Mouse (Mus musculus): ENCODE results near the gene Ppara.

The Ppara gene

GRCm38 (mm10) chr15:85806886-85807285 is 72.1 kb downstream of the Ppara start:
- no peak for DNase-seq (ENCODE audit: low spot score)

- DNase-seq (ENCODE audit: low spot score), result no peak
These were observed 72.6 kb downstream of the Ppara start for GRCm38 (mm10) chr15:85807404-85807803.

- no peak for DNase-seq (ENCODE audit: low spot score)
These were observed 73.2 kb downstream of the Ppara start for GRCm38 (mm10) chr15:85808031-85808430.

- no peak for DNase-seq (ENCODE audit: low spot score)
These were observed 73.7 kb downstream of the Ppara start for GRCm38 (mm10) chr15:85808434-85808833.

- no peak for DNase-seq (ENCODE audit: low spot score)
These were observed 74.3 kb downstream of the Ppara start for GRCm38 (mm10) chr15:85809091-85809490.

GRCm38 (mm10) chr15:85810462-85810805 is 75.7 kb downstream of the Ppara start:
- no peak for DNase-seq (ENCODE audit: low spot score)

- peak; percentile 24 for DNase-seq (ENCODE audit: low spot score)
These were observed 76.2 kb downstream of the Ppara start for GRCm38 (mm10) chr15:85810806-85811521.

GRCm38 (mm10) chr15:85811535-85812277 is 76.9 kb downstream of the Ppara start, which contains the start of gene Cdpf1:
Gene Cdpf1 (minus strand): TSS chr15:85811697.
- DNase-seq (ENCODE audit: low spot score), result peak; percentile 100

GRCm38 (mm10) chr15:85813428-85813827 is 78.6 kb downstream of the Ppara start:
- DNase-seq (ENCODE audit: low spot score), result no peak

GRCm38 (mm10) chr15:85821203-85822010 is 86.6 kb downstream of the Ppara start, which contains the start of gene Pkdrej:
Gene Pkdrej (minus strand): TSS chr15:85821734.
- DNase-seq (ENCODE audit: low spot score), result peak; percentile 43

GRCm38 (mm10) chr15:85822011-85822359 is 87.2 kb downstream of the Ppara start:
- DNase-seq (ENCODE audit: low spot score), result no peak

- DNase-seq (ENCODE audit: low spot score), result no peak
These were observed 91.9 kb downstream of the Ppara start for GRCm38 (mm10) chr15:85826676-85827075.

- no peak for DNase-seq (ENCODE audit: low spot score)
These were observed 93.3 kb downstream of the Ppara start for GRCm38 (mm10) chr15:85828071-85828470.

- no peak for DNase-seq (ENCODE audit: low spot score)
These were observed 94.7 kb downstream of the Ppara start for GRCm38 (mm10) chr15:85829470-85829869.

GRCm38 (mm10) chr15:85831954-85832590 is 97.3 kb downstream of the Ppara start, which contains the start of gene Ttc38:
Gene Ttc38 (plus strand): TSS chr15:85832306.
- peak; percentile 80 for DNase-seq (ENCODE audit: low spot score)

GRCm38 (mm10) chr15:85832599-85832998 is 97.8 kb downstream of the Ppara start:
- DNase-seq (ENCODE audit: low spot score), result no peak

- DNase-seq (ENCODE audit: low spot score), result no peak
These were observed 100.6 kb downstream of the Ppara start for GRCm38 (mm10) chr15:85835335-85835734.

- DNase-seq (ENCODE audit: low spot score), result peak; percentile 37
These were observed 102.1 kb downstream of the Ppara start for GRCm38 (mm10) chr15:85836887-85837286.

GRCm38 (mm10) chr15:85840983-85841382 is 106.2 kb downstream of the Ppara start:
- DNase-seq (ENCODE audit: low spot score), result no peak

GRCm38 (mm10) chr15:85841796-85842360 is 107.1 kb downstream of the Ppara start:
- no peak for DNase-seq (ENCODE audit: low spot score)

- no peak for DNase-seq (ENCODE audit: low spot score)
These were observed 110.3 kb downstream of the Ppara start for GRCm38 (mm10) chr15:85845071-85845470.
